In genomic region chr1:134360656-134361055, GRCm38 (mm10) we compare ENCODE assay signal across 9 mouse cellular contexts. TPM values are rescaled to one million over a fixed set of nuclear protein-coding genes. Genes with fewer than 3 reads are reported as not detected.
A peak's percentile ranks its signal among the peaks of the same experiment; 100 is the strongest.
DNase-seq lines count a peak whose midpoint lies in the region; ATAC-seq and TF ChIP-seq lines count a peak whose summit lies in the region.
"Had no signal": no experiment of that assay in that cellular context is flagged by ENCODE, and none has a peak within 500 bp of the region (broad histone marks: within the 10 kb centered on the region; RNA-seq: fewer than 3 reads in every experiment).

No protein-coding gene starts in this region.

- H3K9me3 ChIP-seq in forebrain, embryonic 13.5 days (replicated peaks) = no peaks in the 10 kb centered on the region
- H3K9me3 ChIP-seq in liver, embryonic 14.5 days (ENCODE audit: control insufficient read depth, low read length) = no peaks in the 10 kb centered on the region

- H3K27me3 ChIP-seq in cerebellum, adult 2 months (ENCODE audit: control insufficient read depth, insufficient read depth, low read length) = no peaks in the 10 kb centered on the region
- no peaks in the 10 kb centered on the region for H3K27me3 ChIP-seq in forebrain, embryonic 13.5 days
- no peaks in the 10 kb centered on the region for H3K27me3 ChIP-seq in liver, embryonic 14.5 days (ENCODE audit: control insufficient read depth, insufficient read depth, low read length)

- peaks cover 34% of the 10 kb centered on the region for H3K36me3 ChIP-seq in forebrain, embryonic 13.5 days (ENCODE audit: poor library complexity, severe bottlenecking)
- peaks cover 19% of the 10 kb centered on the region for H3K36me3 ChIP-seq in liver, embryonic 14.5 days (replicated peaks; ENCODE audit: control insufficient read depth, insufficient read depth, low read depth)

- no peak overlapping the region for H3K27ac ChIP-seq in cerebellum, adult 2 months (ENCODE audit: insufficient read depth, low read length)
- H3K27ac ChIP-seq in forebrain, embryonic 13.5 days = no peak overlapping the region
- no peak overlapping the region for H3K27ac ChIP-seq in liver, embryonic 14.5 days

- 45% methylated on average over 7 of the region's 7 CpGs for WGBS in cerebellum, adult 2 months
- WGBS in forebrain, embryonic 13.5 days = 80% methylated on average over 7 of the region's 7 CpGs
- 51% methylated on average over 7 of the region's 7 CpGs for WGBS in liver, embryonic 14.5 days (ENCODE audit: insufficient replicate concordance)

- no peak for TF ChIP-seq CTCF in cerebellum, adult 2 months (IDR thresholded peaks at IDR 0.05; ENCODE audit: borderline replicate concordance, insufficient read depth, low read depth, low read length)
- TF ChIP-seq CTCF in liver, embryonic 14.5 days (IDR thresholded peaks at IDR 0.05; ENCODE audit: low read depth) = no peak

- peak overlapping the region; percentile 93 for H3K9ac ChIP-seq in forebrain, embryonic 13.5 days
- H3K9ac ChIP-seq in liver, embryonic 14.5 days (replicated peaks) = peak overlapping the region; percentile 74

- peak overlapping the region; percentile 32 for H3K4me3 ChIP-seq in cerebellum, adult 2 months (replicated peaks; ENCODE audit: insufficient read depth, low read depth, low read length)
- H3K4me3 ChIP-seq in forebrain, embryonic 13.5 days = peak overlapping the region; percentile 89
- H3K4me3 ChIP-seq in liver, embryonic 14.5 days (ENCODE audit: insufficient read depth in 1 of 2, low read depth in 2 of 2, low read length in 2 of 2) = peak overlapping the region; percentile 94 to 99

- ATAC-seq in forebrain, embryonic 13.5 days = no peak
- ATAC-seq in liver, embryonic 14.5 days (ENCODE audit: insufficient read depth) = no peak
- no peak for ATAC-seq in megakaryocyte-erythroid progenitor cell, adult 5-6 weeks (replicated peaks; ENCODE audit: low FRiP score, low TSS enrichment, poor library complexity, severe bottlenecking)

- TF ChIP-seq EP300 in liver, embryonic 14.5 days (IDR thresholded peaks at IDR 0.05; ENCODE audit: low read depth) = no peak

- DNase-seq in cerebellum, adult 2 months = peak in 1 of 2 experiments; percentile 27
- DNase-seq in cerebellum, adult 11-12 months = no peak
- DNase-seq in 3134 (ENCODE audit: extremely low read depth, insufficient read length, low spot score) = peak; percentile 26
- DNase-seq in liver, embryonic 14.5 days (ENCODE audit: low read depth in 3 of 3, low spot score in 3 of 3) = no peak
- DNase-seq in ovary, postnatal 10 days (ENCODE audit: low spot score) = no peak
- no peak for DNase-seq in cerebellum, adult 11 months

- no peak for TF ChIP-seq POLR2A in cerebellum, adult 2 months (IDR thresholded peaks at IDR 0.05; ENCODE audit: borderline replicate concordance, insufficient read depth, low read length)

- H3K4me1 ChIP-seq in cerebellum, adult 2 months (ENCODE audit: control insufficient read depth, insufficient read depth, low read length) = peaks cover 3% of the 10 kb centered on the region; the same call in 1 of the 2 replicates
- H3K4me1 ChIP-seq in forebrain, embryonic 13.5 days = peaks cover 20% of the 10 kb centered on the region
- peaks cover 7% of the 10 kb centered on the region in 2 experiments for H3K4me1 ChIP-seq in liver, embryonic 14.5 days (replicated peaks; ENCODE audit: control insufficient read depth in 2 of 2, insufficient read depth in 2 of 2, low read length in 1 of 2)

- peak overlapping the region; percentile 86 for H3K4me2 ChIP-seq in forebrain, embryonic 13.5 days
- peak overlapping the region; percentile 94 for H3K4me2 ChIP-seq in liver, embryonic 14.5 days (ENCODE audit: low read depth)

RNA-seq across cellular contexts. Expression of gene Tmem183a, which starts 1.1 kb away (rescaled TPM):
- 66.2 and 68.4 TPM in 2 replicates for polyA plus RNA-seq in cerebellum, adult 2 months (2012; rRNA removed)
- polyA plus RNA-seq in forebrain, embryonic 13.5 days (2015; fragmentation: Nextera tagmentation; extraction: Ambion mirVana) = 126 and 131 TPM in 2 replicates
- 34.1 and 35.4 TPM in 2 replicates for polyA plus RNA-seq in liver, embryonic 14.5 days (2012; rRNA removed)
- polyA plus RNA-seq in liver, embryonic 14.5 days (2014; fragmentation: Nextera tagmentation; extraction: Ambion mirVana) = 49.1 and 59.1 TPM in 2 replicates
- total RNA-seq in megakaryocyte-erythroid progenitor cell, adult 5-6 weeks (2014; fragmentation: Nextera tagmentation) = 48.8 and 72.3 TPM in 2 replicates
- total RNA-seq in megakaryocyte-erythroid progenitor cell, adult 5-6 weeks (2017) = 51.4 and 57.0 TPM in 2 replicates

RNA-seq across cellular contexts. Expression of gene 4933406M09Rik, which starts 25.1 kb away (rescaled TPM):
- not detected in 2 replicates for polyA plus RNA-seq in cerebellum, adult 2 months (2012; rRNA removed)
- polyA plus RNA-seq in forebrain, embryonic 13.5 days (2015; fragmentation: Nextera tagmentation; extraction: Ambion mirVana) = not detected in 2 replicates
- not detected in 2 replicates for polyA plus RNA-seq in liver, embryonic 14.5 days (2012; rRNA removed)
- polyA plus RNA-seq in liver, embryonic 14.5 days (2014; fragmentation: Nextera tagmentation; extraction: Ambion mirVana) = not detected in 2 replicates
- not detected in 2 replicates for total RNA-seq in megakaryocyte-erythroid progenitor cell, adult 5-6 weeks (2014; fragmentation: Nextera tagmentation)
- not detected in 2 replicates for total RNA-seq in megakaryocyte-erythroid progenitor cell, adult 5-6 weeks (2017)
- total RNA-seq: megakaryocyte progenitor cell, adult 5-6 weeks had no signal

RNA-seq across cellular contexts. Expression of gene Ppfia4, which starts 27.9 kb away (rescaled TPM):
- polyA plus RNA-seq in cerebellum, adult 2 months (2012; rRNA removed) = 192 and 220 TPM in 2 replicates
- 3.5 and 3.7 TPM in 2 replicates for polyA plus RNA-seq in forebrain, embryonic 13.5 days (2015; fragmentation: Nextera tagmentation; extraction: Ambion mirVana)
- 1.2 TPM in 2 replicates for polyA plus RNA-seq in liver, embryonic 14.5 days (2012; rRNA removed)
- 1.1 and 1.8 TPM in 2 replicates for polyA plus RNA-seq in liver, embryonic 14.5 days (2014; fragmentation: Nextera tagmentation; extraction: Ambion mirVana)
- 0.32 and 1.1 TPM in 2 replicates for total RNA-seq in megakaryocyte-erythroid progenitor cell, adult 5-6 weeks (2014; fragmentation: Nextera tagmentation)
- total RNA-seq in megakaryocyte-erythroid progenitor cell, adult 5-6 weeks (2017) = 1.1 and 1.6 TPM in 2 replicates

RNA-seq across cellular contexts. Expression of gene Cyb5r1, which starts 44.7 kb away (rescaled TPM):
- 22.3 and 23.0 TPM in 2 replicates for polyA plus RNA-seq in cerebellum, adult 2 months (2012; rRNA removed)
- 20.3 and 20.5 TPM in 2 replicates for polyA plus RNA-seq in forebrain, embryonic 13.5 days (2015; fragmentation: Nextera tagmentation; extraction: Ambion mirVana)
- 13.0 and 14.9 TPM in 2 replicates for polyA plus RNA-seq in liver, embryonic 14.5 days (2012; rRNA removed)
- polyA plus RNA-seq in liver, embryonic 14.5 days (2014; fragmentation: Nextera tagmentation; extraction: Ambion mirVana) = 10.8 and 10.9 TPM in 2 replicates
- 33.0 and 38.9 TPM in 2 replicates for total RNA-seq in megakaryocyte-erythroid progenitor cell, adult 5-6 weeks (2014; fragmentation: Nextera tagmentation)
- 16.3 and 24.8 TPM in 2 replicates for total RNA-seq in megakaryocyte-erythroid progenitor cell, adult 5-6 weeks (2017)

RNA-seq across cellular contexts. Expression of gene Adipor1, which starts 54.5 kb away (rescaled TPM):
- 68.1 and 70.2 TPM in 2 replicates for polyA plus RNA-seq in cerebellum, adult 2 months (2012; rRNA removed)
- 57.8 TPM in 2 replicates for polyA plus RNA-seq in forebrain, embryonic 13.5 days (2015; fragmentation: Nextera tagmentation; extraction: Ambion mirVana)
- 56.1 and 59.6 TPM in 2 replicates for polyA plus RNA-seq in liver, embryonic 14.5 days (2012; rRNA removed)
- 126 and 134 TPM in 2 replicates for polyA plus RNA-seq in liver, embryonic 14.5 days (2014; fragmentation: Nextera tagmentation; extraction: Ambion mirVana)
- 42.2 and 56.1 TPM in 2 replicates for total RNA-seq in megakaryocyte-erythroid progenitor cell, adult 5-6 weeks (2014; fragmentation: Nextera tagmentation)
- 33.3 and 37.5 TPM in 2 replicates for total RNA-seq in megakaryocyte-erythroid progenitor cell, adult 5-6 weeks (2017)

Comparison
In these comparisons a context has a peak if more than half of its experiments do, and no peak if none do; other contexts are left out.
1. H3K4me3 ChIP-seq: peak in every context shown above with its lines; median percentile 96 in liver, embryonic 14.5 days; 89 in forebrain, embryonic 13.5 days; 32 in cerebellum, adult 2 months.
2. RNA of gene Ppfia4, which starts 27.9 kb away (polyA plus RNA-seq): 192 to 220 TPM in cerebellum, adult 2 months; 3.5 to 3.7 TPM in forebrain, embryonic 13.5 days and 1.1 to 1.8 TPM in liver, embryonic 14.5 days; every median in the first group is over 10 times any median in the second.